Mouse (Mus musculus) CH12.LX (cell line): ENCODE measurements at regions not wholly inside any gene's neighbourhood (a gene's known extent, or its start where the extent isn't known, plus 50 kb on each side); places are given as distances from the start of the nearest gene placed in this dataset.

ENCODE experiments used
- DNase-seq: peaks from one replicate; pipeline ENCODE4 v3.0.0-alpha.2; 2013; ENCODE audit errors: extremely low read depth
- H3K27ac ChIP-seq: 2 replicates; pipeline ENCODE4 v1.5.1; 2012; ENCODE audit warnings: low read depth, mild to moderate bottlenecking, control low read depth, moderate library complexity; ENCODE audit not compliant: insufficient read depth
- H3K27me3 ChIP-seq: replicated peaks from 2 replicates; pipeline ENCODE3; 2012; ENCODE audit warnings: inconsistent platforms
- H3K36me3 ChIP-seq, 2 experiments: replicated peaks in 1 of 2; 2 replicates each; pipeline versions ENCODE3 to v1.6.1; 2012; ENCODE audit warnings: inconsistent platforms in 1 of 2, low read length in 1 of 2, mild to moderate bottlenecking in 1 of 2, mixed read lengths in 1 of 2, moderate library complexity in 1 of 2; ENCODE audit not compliant: control insufficient read depth in 1 of 2, insufficient read depth in 1 of 2
- H3K4me1 ChIP-seq, 2 experiments: 2 replicates each; pipeline ENCODE4 v1.6.1; 2012; ENCODE audit warnings: inconsistent platforms in 1 of 2, moderate library complexity in 1 of 2; ENCODE audit not compliant: insufficient read depth in 2 of 2, control insufficient read depth in 1 of 2
- H3K4me2 ChIP-seq: 2 replicates; pipeline ENCODE4 v1.6.1; 2012; ENCODE audit warnings: low read depth, mild to moderate bottlenecking, control low read depth; ENCODE audit not compliant: poor library complexity, insufficient read depth, severe bottlenecking
- H3K4me3 ChIP-seq, 3 experiments: fragments of 150-350 bp in 1 of 3; sonication (generic) in 1 of 3; replicated peaks in 1 of 3; 2 replicates each; pipeline versions ENCODE3 to v1.5.1; 2011 to 2012; ENCODE audit warnings: low read depth in 2 of 3, low read length in 2 of 3, mild to moderate bottlenecking in 2 of 3, moderate library complexity in 2 of 3, control low read depth in 1 of 3, improper control_type of control experiment in 1 of 3, inconsistent platforms in 1 of 3, mixed read lengths in 1 of 3; ENCODE audit not compliant: poor library complexity in 1 of 3
- H3K79me2 ChIP-seq: replicated peaks from 2 replicates; pipeline ENCODE4 v1.6.1; 2012; ENCODE audit warnings: mild to moderate bottlenecking, moderate library complexity; ENCODE audit not compliant: control insufficient read depth, poor library complexity, insufficient read depth, severe bottlenecking; ENCODE audit errors: extremely low read depth
- H3K9ac ChIP-seq: 2 replicates; pipeline ENCODE4 v1.6.1; 2012; ENCODE audit warnings: low read depth, mild to moderate bottlenecking, control low read depth, moderate library complexity; ENCODE audit not compliant: insufficient read depth
- H3K9me3 ChIP-seq: replicated peaks from 2 replicates; pipeline ENCODE3; 2012; ENCODE audit warnings: low read length, inconsistent platforms, mixed read lengths
- BHLHE40 ChIP-seq: IDR thresholded peaks from 2 replicates; pipeline ENCODE4 v1.6.1; 2011; ENCODE audit warnings: mild to moderate bottlenecking, low read depth, low read length, improper control_type of control experiment
- CHD2 ChIP-seq: IDR thresholded peaks from 2 replicates; pipeline ENCODE4 v1.6.1; 2011; ENCODE audit warnings: low read length, improper control_type of control experiment
- CTCF ChIP-seq, 2 experiments: IDR thresholded peaks in 1 of 2; conservative IDR thresholded peaks in 1 of 2; 2 replicates each; pipeline ENCODE4 v1.5.1; 2011 to 2012; ENCODE audit warnings: low read depth in 2 of 2, low read length in 2 of 2, improper control_type of control experiment in 1 of 2, inconsistent platforms in 1 of 2, mild to moderate bottlenecking in 1 of 2, moderate library complexity in 1 of 2
- E2F4 ChIP-seq: IDR thresholded peaks from 2 replicates; pipeline ENCODE4 v1.6.1; 2011; ENCODE audit warnings: low read depth, low read length, improper control_type of control experiment; ENCODE audit not compliant: insufficient replicate concordance
- EP300 ChIP-seq: IDR thresholded peaks from 2 replicates; pipeline ENCODE4 v1.6.1; 2011; ENCODE audit warnings: low read length, improper control_type of control experiment
- ETS1 ChIP-seq: conservative IDR thresholded peaks from 2 replicates; pipeline ENCODE4 v1.6.1; 2012; ENCODE audit warnings: low read depth, mild to moderate bottlenecking, inconsistent platforms, low read length, improper control_type of control experiment, moderate library complexity
- IRF4 ChIP-seq: IDR thresholded peaks from 2 replicates; pipeline ENCODE4 v1.6.1; 2014; ENCODE audit warnings: low read depth, mild to moderate bottlenecking, inconsistent platforms, low read length, improper control_type of control experiment
- JUN ChIP-seq: IDR thresholded peaks from 2 replicates; pipeline ENCODE4 v1.6.1; 2011; ENCODE audit warnings: low read depth, mild to moderate bottlenecking, low read length, improper control_type of control experiment, moderate library complexity; ENCODE audit not compliant: insufficient read depth
- JUND ChIP-seq: conservative IDR thresholded peaks from 2 replicates; pipeline ENCODE4 v1.6.1; 2011; ENCODE audit warnings: low read depth, low read length, improper control_type of control experiment
- MAFK ChIP-seq: IDR thresholded peaks from 2 replicates; pipeline ENCODE4 v1.6.1; 2011; ENCODE audit warnings: low read length, improper control_type of control experiment; ENCODE audit not compliant: insufficient replicate concordance
- MXI1 ChIP-seq: IDR thresholded peaks from 2 replicates; pipeline ENCODE4 v1.6.1; 2011; ENCODE audit warnings: mild to moderate bottlenecking, low read depth, low read length, improper control_type of control experiment
- NELFE ChIP-seq: IDR thresholded peaks from 2 replicates; pipeline ENCODE4 v1.6.1; 2011; ENCODE audit warnings: low read depth, low read length, improper control_type of control experiment
- NRF1 ChIP-seq: IDR thresholded peaks from 2 replicates; pipeline ENCODE4 v1.6.1; 2014; ENCODE audit warnings: low read depth, mild to moderate bottlenecking, inconsistent platforms, low read length, improper control_type of control experiment, moderate library complexity
- PAX5 ChIP-seq: IDR thresholded peaks from 2 replicates; pipeline ENCODE4 v1.6.1; 2012; ENCODE audit warnings: low read length, inconsistent platforms, mixed read lengths
- RAD21 ChIP-seq: IDR thresholded peaks from 2 replicates; pipeline ENCODE4 v1.6.1; 2011; ENCODE audit warnings: low read depth, mild to moderate bottlenecking, low read length, improper control_type of control experiment, moderate library complexity
- SIN3A ChIP-seq: IDR thresholded peaks from 2 replicates; pipeline ENCODE4 v1.6.1; 2012; ENCODE audit warnings: low read length, improper control_type of control experiment, inconsistent platforms
- SMC3 ChIP-seq: IDR thresholded peaks from 2 replicates; pipeline ENCODE4 v1.6.1; 2011; ENCODE audit warnings: low read depth, low read length, improper control_type of control experiment
- TBP ChIP-seq: conservative IDR thresholded peaks from 2 replicates; pipeline ENCODE4 v1.6.1; 2011; ENCODE audit warnings: low read depth, low read length, improper control_type of control experiment
- UBTF ChIP-seq: IDR thresholded peaks from 2 replicates; pipeline ENCODE4 v1.6.1; 2012; ENCODE audit warnings: low read depth, mild to moderate bottlenecking, inconsistent platforms, low read length, improper control_type of control experiment, moderate library complexity
- USF1 ChIP-seq: IDR thresholded peaks from 2 replicates; pipeline ENCODE4 v1.6.1; 2014; ENCODE audit warnings: low read depth, mild to moderate bottlenecking, inconsistent platforms, low read length, improper control_type of control experiment
- USF2 ChIP-seq: conservative IDR thresholded peaks from 2 replicates; pipeline ENCODE4 v1.6.1; 2011; ENCODE audit warnings: low read depth, low read length, improper control_type of control experiment
- ZC3H11A ChIP-seq: IDR thresholded peaks from 2 replicates; pipeline ENCODE4 v1.6.1; 2012; ENCODE audit warnings: low read depth, mild to moderate bottlenecking, inconsistent platforms, low read length, improper control_type of control experiment
- ZKSCAN1 ChIP-seq: IDR thresholded peaks from 2 replicates; pipeline ENCODE4 v1.6.1; 2012; ENCODE audit warnings: low read depth, inconsistent platforms, low read length, improper control_type of control experiment, borderline replicate concordance
- dilution Hi-C: fragments of 300-500 bp; cut with MboI; formaldehyde crosslinking; loops from 2 replicates; pipeline ENCODE4 v1.14.3; 2020; ENCODE audit warnings: low sequenced_read_pairs; ENCODE audit not compliant: extremely low pct_unique_long_range_greater_than_20kb, extremely low pct_ligation_motif_present
- in situ Hi-C: fragments of 300-500 bp; cut with MboI; formaldehyde crosslinking; loops from 3 replicates; pipeline ENCODE4 v1.14.3; 2019; ENCODE audit warnings: low sequenced_read_pairs, low pct_ligation_motif_present, low pct_unique_long_range_greater_than_20kb, mixed read lengths

- no peak for TF ChIP-seq CTCF (conservative IDR thresholded peaks at IDR 0.05 in 1 of 2, IDR thresholded peaks at IDR 0.05 in 1 of 2; ENCODE audit: low read depth in 2 of 2, low read length in 2 of 2)
- no peak for TF ChIP-seq CHD2
- no peak for TF ChIP-seq JUND
- TF ChIP-seq JUN = no peak
- no peak for TF ChIP-seq E2F4
- no peak for TF ChIP-seq NRF1
- TF ChIP-seq USF1 = no peak
- TF ChIP-seq USF2 = no peak
- no peak for TF ChIP-seq UBTF
- no peak for TF ChIP-seq TBP
- no peak for TF ChIP-seq ZKSCAN1
- no peak for TF ChIP-seq SMC3
- no peak for TF ChIP-seq SIN3A
- TF ChIP-seq PAX5 = no peak
- no peak for TF ChIP-seq MAFK
- no peak for TF ChIP-seq MXI1
- no peak for TF ChIP-seq EP300
- no peak for TF ChIP-seq NELFE
- TF ChIP-seq ETS1 = no peak
- no peak for TF ChIP-seq RAD21
- Histone ChIP-seq H3K27ac (no peak overlapping the region), H3K9ac (no peak overlapping the region), H3K79me2 (no peaks in the 10 kb centered on the region), H3K4me2 (no peak overlapping the region), H3K4me1 (no peaks in the 10 kb centered on the region), H3K4me3 (no peak overlapping the region), H3K27me3 (no peaks in the 10 kb centered on the region), H3K9me3 (no peaks in the 10 kb centered on the region), H3K36me3 (no peaks in the 10 kb centered on the region)
- dilution Hi-C loops = no loop called here
- no peak for DNase-seq
- in situ Hi-C loops = no loop called here
Observed at GRCm38 (mm10) chr13:90454631-90455030, 365.2 kb upstream of the Xrcc4 start.

- no peak for DNase-seq
Observed at GRCm38 (mm10) chr13:90426901-90427300, 337.5 kb upstream of the Xrcc4 start.

More at GRCm38 (mm10) chr13:90426901-90427300, 337.5 kb upstream of the Xrcc4 start:
- no peaks in the 10 kb centered on the region for H3K4me1 ChIP-seq
- no peak overlapping the region for H3K4me2 ChIP-seq
- in situ Hi-C loops (no loop called here), dilution Hi-C loops (no loop called here)
- no peaks in the 10 kb centered on the region for H3K9me3 ChIP-seq
- no peak overlapping the region for H3K9ac ChIP-seq
- no peaks in the 10 kb centered on the region for H3K27me3 ChIP-seq
- H3K79me2 ChIP-seq = no peaks in the 10 kb centered on the region
- TF ChIP-seq MAFK = no peak
- TF ChIP-seq BHLHE40 = no peak
- no peak for TF ChIP-seq IRF4
- TF ChIP-seq NRF1 = no peak
- no peak for TF ChIP-seq ZC3H11A
- H3K4me3 ChIP-seq = no peak overlapping the region
- no peaks in the 10 kb centered on the region for H3K36me3 ChIP-seq
- no peak overlapping the region for H3K27ac ChIP-seq
